8 mouse cellular contexts compared by ENCODE assay signal in the genomic region with DNA sequence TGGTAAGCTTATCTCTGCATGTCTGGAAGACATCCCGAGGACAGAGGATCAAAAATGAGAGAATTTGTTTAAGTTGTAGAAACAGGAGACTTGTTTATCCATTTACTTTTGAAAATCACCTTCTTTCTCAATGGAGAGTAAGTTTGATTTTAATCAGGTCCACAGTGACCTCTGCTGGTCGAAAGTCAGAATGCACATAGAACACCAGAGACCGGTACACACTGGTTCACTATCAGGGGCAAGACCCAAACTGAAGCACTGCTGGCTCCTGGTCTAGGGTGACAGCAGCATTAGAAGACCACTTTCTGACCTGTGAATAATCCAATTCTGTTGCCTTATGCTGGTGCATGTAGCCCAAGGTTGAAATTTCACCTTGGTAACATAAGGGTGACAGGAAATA. TPM values are rescaled to one million over a fixed set of nuclear protein-coding genes. Genes with fewer than 3 reads are reported as not detected.
DNase-seq lines count a peak whose midpoint lies in the region; ATAC-seq and TF ChIP-seq lines count a peak whose summit lies in the region.

No protein-coding gene starts in this region.

- no peaks in the 10 kb centered on the region for H3K36me3 ChIP-seq in kidney, embryonic 14.5 days (ENCODE audit: control insufficient read depth, insufficient read depth, low read length)
- no peaks in the 10 kb centered on the region for H3K36me3 ChIP-seq in liver, adult 2 months (ENCODE audit: control insufficient read depth, insufficient read depth, low read length)
- no peaks in the 10 kb centered on the region for H3K36me3 ChIP-seq in neural tube, embryonic 13.5 days

- no peaks in the 10 kb centered on the region for H3K27me3 ChIP-seq in kidney, embryonic 14.5 days (ENCODE audit: control insufficient read depth, insufficient read depth, low read length)
- no peaks in the 10 kb centered on the region for H3K27me3 ChIP-seq in liver, adult 2 months (ENCODE audit: control insufficient read depth, insufficient read depth, low read length)
- H3K27me3 ChIP-seq in neural tube, embryonic 13.5 days, result no peaks in the 10 kb centered on the region

- no peak overlapping the region for H3K27ac ChIP-seq in kidney, embryonic 14.5 days (ENCODE audit: low read depth, low read length)
- no peak overlapping the region for H3K27ac ChIP-seq in liver, adult 2 months (replicated peaks; ENCODE audit: insufficient read depth, low read depth, low read length)
- no peak overlapping the region for H3K27ac ChIP-seq in neural tube, embryonic 13.5 days (replicated peaks)

- H3K79me2 ChIP-seq in liver, adult 2 months (ENCODE audit: control insufficient read depth, insufficient read depth, low read length), result no peaks in the 10 kb centered on the region

- TF ChIP-seq POLR2A in liver, adult 2 months (IDR thresholded peaks at IDR 0.05; ENCODE audit: extremely low read depth, insufficient read depth, low read length), result no peak

- H3K4me3 ChIP-seq in kidney, embryonic 14.5 days (ENCODE audit: low read length), result no peak overlapping the region
- H3K4me3 ChIP-seq in liver, adult 2 months (ENCODE audit: insufficient read depth, low read depth, low read length), result no peak overlapping the region
- H3K4me3 ChIP-seq in neural tube, embryonic 13.5 days, result no peak overlapping the region

- ATAC-seq in activated CD4-positive, CD25-positive, alpha-beta regulatory T cell, adult 4 months, result peak; percentile 63
- ATAC-seq in kidney, embryonic 14.5 days (ENCODE audit: low FRiP score, low TSS enrichment), result peak; percentile 69; the same call in 1 of the 2 replicates
- peak; percentile 61; the same call in 1 of the 2 replicates for ATAC-seq in neural tube, embryonic 13.5 days (ENCODE audit: low read depth)

- H3K9ac ChIP-seq in kidney, embryonic 14.5 days (ENCODE audit: low read depth, low read length), result no peak overlapping the region
- H3K9ac ChIP-seq in liver, adult 2 months (ENCODE audit: low read depth, low read length), result no peak overlapping the region; the same call in 1 of the 2 replicates
- H3K9ac ChIP-seq in neural tube, embryonic 13.5 days, result no peak overlapping the region

- no peaks in the 10 kb centered on the region for H3K4me1 ChIP-seq in kidney, embryonic 14.5 days (ENCODE audit: control insufficient read depth, insufficient read depth, low read length)
- H3K4me1 ChIP-seq in liver, adult 2 months (ENCODE audit: control insufficient read depth, insufficient read depth, low read length), result no peaks in the 10 kb centered on the region
- peaks cover 11% of the 10 kb centered on the region for H3K4me1 ChIP-seq in neural tube, embryonic 13.5 days (replicated peaks)

- DNase-seq in CD4-positive helper T cell, adult 2 months (ENCODE audit: low read depth, low spot score), result peak; percentile 52
- DNase-seq in cerebellum, postnatal 25 days, result peak; percentile 65 to 86
- DNase-seq in gastrocnemius, postnatal 10 days, result peak; percentile 76
- peak; percentile 39 for DNase-seq in liver, adult 2 months (ENCODE audit: extremely low read depth, low read depth, low spot score)
- DNase-seq in thymus, postnatal 10 days (ENCODE audit: low spot score in 2 of 2), result peak; percentile 12 to 63

- no peaks in the 10 kb centered on the region for H3K9me3 ChIP-seq in kidney, embryonic 14.5 days (ENCODE audit: control insufficient read depth, low read length)
- no peaks in the 10 kb centered on the region for H3K9me3 ChIP-seq in neural tube, embryonic 13.5 days

- no peak overlapping the region for H3K4me2 ChIP-seq in kidney, embryonic 14.5 days (replicated peaks; ENCODE audit: low read depth, low read length)
- H3K4me2 ChIP-seq in neural tube, embryonic 13.5 days, result no peak overlapping the region

- TF ChIP-seq CTCF in liver, adult 2 months (IDR thresholded peaks at IDR 0.05; ENCODE audit: low read depth, low read length), result peak; percentile 52

- WGBS in kidney, embryonic 14.5 days, result 3% methylated on average over 3 of the region's 3 CpGs
- WGBS in liver, adult 2 months, result 2% methylated on average over 3 of the region's 3 CpGs
- WGBS in neural tube, embryonic 13.5 days, result 4% methylated on average over 3 of the region's 3 CpGs

RNA-seq across cellular contexts. Expression of a gene that starts 32.4 kb away (rescaled TPM):
- polyA plus RNA-seq in activated CD4-positive, CD25-positive, alpha-beta regulatory T cell, adult 4 months (2017; shearing (Covaris generic)), result 10 to 100 TPM; 79.4 to 92.9 TPM
- 10 to 100 TPM; 20.9 to 21.0 TPM for total RNA-seq in gastrocnemius, postnatal 10 days (2021)
- 217 and 261 TPM in 2 replicates for polyA plus RNA-seq in kidney, embryonic 14.5 days (2014; fragmentation: Nextera tagmentation; extraction: Ambion mirVana)
- total RNA-seq in liver, adult 2 months (2014; rRNA removed), result 13.4 and 16.8 TPM in 2 replicates
- 8.6 and 10.9 TPM in 2 replicates for polyA plus RNA-seq in liver, adult 2 months (2012; rRNA removed)
- polyA plus RNA-seq in neural tube, embryonic 13.5 days (2015; fragmentation: Nextera tagmentation; extraction: Ambion mirVana), result 64.7 and 72.2 TPM in 2 replicates
